Mouse (Mus musculus) midbrain, embryonic 14.5 days (tissue): ENCODE data around the gene Sgsm2. TPM values are rescaled to one million over a fixed set of nuclear protein-coding genes. Genes with fewer than 3 reads are reported as not detected.

Source experiments
- ATAC-seq: fragments of 200-750 bp; cut with Nextera tagmentation; 2 replicates; pipeline ENCODE4 v1.8.0; 2017; ENCODE audit warnings: moderate number of reproducible peaks, moderate library complexity; ENCODE audit not compliant: low FRiP score, low TSS enrichment
- DNase-seq: peaks from one replicate; pipeline ENCODE4 v3.0.0-alpha.2; 2015
- H3K27ac ChIP-seq: fragments of 300-500 bp; sonication (generic); replicated peaks from 2 replicates; pipeline ENCODE4 v1.5.1; 2014; ENCODE audit warnings: mild to moderate bottlenecking, low read depth, low read length, moderate library complexity
- H3K27me3 ChIP-seq: fragments of 300-500 bp; sonication (generic); 2 replicates; pipeline ENCODE4 v1.6.1; 2014; ENCODE audit warnings: low read length, control low read depth, mixed read lengths; ENCODE audit not compliant: control insufficient read depth, insufficient read depth
- H3K36me3 ChIP-seq: fragments of 300-500 bp; sonication (generic); 2 replicates; pipeline ENCODE4 v1.6.1; 2014; ENCODE audit warnings: low read length, control low read depth; ENCODE audit not compliant: control insufficient read depth, insufficient read depth
- H3K4me1 ChIP-seq: fragments of 300-500 bp; sonication (generic); 2 replicates; pipeline ENCODE4 v1.6.1; 2014; ENCODE audit warnings: mild to moderate bottlenecking, antibody characterized with exemption, low read length, control low read depth; ENCODE audit not compliant: control insufficient read depth, insufficient read depth
- H3K4me2 ChIP-seq: fragments of 300-500 bp; sonication (generic); 2 replicates; pipeline ENCODE4 v1.6.1; 2014; ENCODE audit warnings: mild to moderate bottlenecking, low read length, moderate library complexity
- H3K4me3 ChIP-seq: fragments of 300-500 bp; sonication (generic); replicated peaks from 2 replicates; pipeline ENCODE4 v1.5.1; 2014; ENCODE audit warnings: low read depth, low read length
- H3K9ac ChIP-seq: fragments of 300-500 bp; sonication (generic); replicated peaks from 2 replicates; pipeline ENCODE4 v1.6.1; 2014; ENCODE audit warnings: mild to moderate bottlenecking, low read length, moderate library complexity
- H3K9me3 ChIP-seq: fragments of 300-500 bp; sonication (generic); 2 replicates; pipeline ENCODE4 v1.6.1; 2016; ENCODE audit warnings: low read length, control low read depth, mixed read lengths; ENCODE audit not compliant: control insufficient read depth
- WGBS: fragments of 180-500 bp; shearing (Covaris S2); extraction: QIAGEN DNeasy Blood & Tissue Kit; methylation state at CpG from one replicate; pipeline ENCODE4 v1.1.7; 2014; 5-methylcytosine and 5-hydroxymethylcytosine counted together
- polyA plus RNA-seq: library from polyadenylated mRNA; unstranded; fragments of >200 nt; fragmentation: Nextera tagmentation; extraction: Ambion mirVana; gene quantifications from 2 replicates; pipeline ENCODE4 v1.2.1, GENCODE M21; 2014

The Sgsm2 gene
- polyA plus RNA-seq, 1 experiment from 2014 or later = 25.7 TPM

DNA sequence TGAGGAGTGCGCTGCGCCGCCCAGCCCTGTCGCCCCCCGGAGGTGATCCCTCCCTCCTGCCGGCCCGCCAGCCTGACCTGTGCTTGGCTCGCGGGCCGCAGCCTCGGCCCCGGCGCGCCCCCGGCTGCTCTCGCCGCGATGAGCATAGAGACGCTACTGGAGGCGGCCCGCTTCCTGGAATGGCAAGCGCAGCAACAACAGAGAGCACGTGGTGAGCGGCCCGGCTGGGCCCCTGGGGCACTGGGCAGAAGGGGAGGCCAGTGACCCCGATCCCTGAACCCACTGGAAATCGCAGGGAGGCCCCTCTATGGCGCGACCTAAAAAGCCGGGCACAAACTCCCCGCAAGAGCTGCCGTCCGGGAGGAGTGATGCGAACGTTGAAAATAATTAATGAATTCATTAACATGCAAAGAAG is 65.7 kb downstream of the Sgsm2 start:
- Histone ChIP-seq H3K27ac (peak overlapping the region; percentile 93), H3K27me3 (no peaks in the 10 kb centered on the region), H3K4me3 (peak overlapping the region; percentile 91), H3K9ac (peak overlapping the region; percentile 87), H3K4me2 (peak overlapping the region; percentile 87), H3K36me3 (no peaks in the 10 kb centered on the region), H3K9me3 (no peaks in the 10 kb centered on the region), H3K4me1 (peaks cover 12% of the 10 kb centered on the region)
- WGBS = 1% methylated on average over 35 of the region's 35 CpGs
- no peak for ATAC-seq
- DNase-seq = peak; percentile 74

GRCm38 (mm10) chr11:74830256-74831161 is 66.4 kb downstream of the Sgsm2 start, which contains the start of gene Mnt:
Gene Mnt, plus strand, starts transcription at chr11:74830920.
- Histone ChIP-seq H3K9ac (peak within 1 kb of the TSS; percentile 87), H3K9me3 (no peaks in the 10 kb centered on the region), H3K27me3 (no peaks in the 10 kb centered on the region), H3K4me1 (peaks cover 12% of the 10 kb centered on the region), H3K27ac (peak within 1 kb of the TSS; percentile 93), H3K4me3 (peak within 1 kb of the TSS; percentile 91), H3K4me2 (peak within 1 kb of the TSS; percentile 87), H3K36me3 (no peaks in the 10 kb centered on the region)
- ATAC-seq (peak; percentile 92), DNase-seq (peak; percentile 99)
- under 1% methylated on average over 70 of the region's 70 CpGs for WGBS

GRCm38 (mm10) chr11:74829812-74830211 is 67.0 kb downstream of the Sgsm2 start:
- DNase-seq = peak; percentile 89
- WGBS = under 1% methylated on average over 20 of the region's 20 CpGs
- peak; percentile 49 for ATAC-seq
- Histone ChIP-seq H3K9ac (peak overlapping the region; percentile 38), H3K36me3 (no peaks in the 10 kb centered on the region), H3K4me1 (peaks cover 12% of the 10 kb centered on the region), H3K27ac (peak overlapping the region; percentile 93), H3K4me2 (peak overlapping the region; percentile 87), H3K4me3 (peak overlapping the region; percentile 91), H3K9me3 (no peaks in the 10 kb centered on the region), H3K27me3 (no peaks in the 10 kb centered on the region)

GRCm38 (mm10) chr11:74828965-74829550 is 67.8 kb downstream of the Sgsm2 start:
- H3K27me3 ChIP-seq = no peaks in the 10 kb centered on the region
- no peak overlapping the region for H3K9ac ChIP-seq
- H3K27ac ChIP-seq = 0 out of 2 replicates have a peak overlapping the region, but pooled peaks have one; percentile 93

DNA sequence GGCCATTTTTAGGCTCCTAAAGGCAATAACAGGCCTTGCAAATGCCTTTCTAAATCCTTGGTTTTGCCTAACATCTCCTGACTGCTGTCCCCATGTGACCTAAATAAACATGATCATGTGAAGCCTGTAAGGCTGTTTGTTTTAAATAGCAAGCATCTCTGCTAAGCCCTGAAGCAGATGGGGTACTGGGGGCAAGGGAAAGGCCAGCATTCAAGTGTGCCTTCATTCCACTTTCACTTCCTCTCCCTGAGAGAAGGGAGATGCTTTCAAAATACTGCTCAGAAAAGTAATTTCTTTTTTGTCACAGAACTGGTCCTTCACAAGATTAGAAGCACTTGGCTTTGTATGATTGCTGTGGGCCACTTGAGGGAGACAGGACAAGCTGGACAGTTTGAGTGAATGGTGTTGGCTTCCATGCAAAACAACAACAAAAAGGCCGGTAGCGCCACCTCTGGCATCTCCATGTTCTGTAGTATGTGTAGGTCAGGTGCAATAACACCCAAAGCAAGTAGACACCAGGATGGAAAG is 68.4 kb downstream of the Sgsm2 start:
- no peaks in the 10 kb centered on the region for H3K9me3 ChIP-seq
- WGBS = 33% methylated on average over 2 of the region's 2 CpGs
- H3K4me2 ChIP-seq = no peak overlapping the region
- DNase-seq (no peak), ATAC-seq (no peak)
- H3K27me3 ChIP-seq = no peaks in the 10 kb centered on the region
- H3K4me1 ChIP-seq = peaks cover 11% of the 10 kb centered on the region
- no peak overlapping the region for H3K4me3 ChIP-seq
- no peaks in the 10 kb centered on the region for H3K36me3 ChIP-seq
- no peak overlapping the region for H3K27ac ChIP-seq
- no peak overlapping the region for H3K9ac ChIP-seq

More at GRCm38 (mm10) chr11:74828965-74829550, 67.8 kb downstream of the Sgsm2 start:
- H3K36me3 ChIP-seq = no peaks in the 10 kb centered on the region
- H3K4me3 ChIP-seq = peak overlapping the region; percentile 91
- no peak for ATAC-seq
- DNase-seq = no peak
- 9% methylated on average over 11 of the region's 11 CpGs for WGBS
- no peaks in the 10 kb centered on the region for H3K9me3 ChIP-seq
- peak overlapping the region; percentile 87 for H3K4me2 ChIP-seq
- peaks cover 12% of the 10 kb centered on the region for H3K4me1 ChIP-seq

DNA sequence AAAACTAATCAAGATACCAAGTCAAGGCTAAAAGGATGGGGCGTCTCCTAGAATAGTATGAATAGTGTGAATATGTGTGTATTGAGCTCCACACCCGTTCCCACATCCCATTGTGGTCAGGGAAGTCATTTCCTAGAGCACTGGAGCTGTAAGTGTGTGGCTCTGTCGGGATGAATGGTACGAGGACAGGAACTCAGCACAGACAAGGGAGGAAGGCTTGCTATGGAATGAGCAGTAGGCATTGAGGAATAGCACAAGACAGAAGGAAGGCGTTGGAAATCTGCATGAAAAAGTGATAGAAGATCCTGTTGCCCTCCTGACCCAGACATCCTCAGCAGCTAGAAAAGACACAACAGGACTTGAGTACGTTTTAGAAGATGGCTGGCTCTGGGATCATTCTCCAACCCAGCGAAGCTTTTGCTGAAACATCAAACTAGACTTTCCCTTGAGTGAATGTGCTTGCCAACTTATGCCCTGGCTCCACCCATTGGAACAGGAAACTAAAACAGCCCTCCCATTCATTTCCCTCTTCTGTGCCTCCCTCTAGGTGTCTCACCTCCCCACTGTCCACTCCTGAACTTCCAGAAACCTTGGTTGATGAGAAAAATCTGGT is 69.0 kb downstream of the Sgsm2 start:
- Histone ChIP-seq H3K4me2 (no peak overlapping the region), H3K9me3 (no peaks in the 10 kb centered on the region), H3K4me1 (peaks cover 5% of the 10 kb centered on the region), H3K36me3 (no peaks in the 10 kb centered on the region), H3K9ac (no peak overlapping the region), H3K27ac (no peak overlapping the region), H3K27me3 (no peaks in the 10 kb centered on the region), H3K4me3 (no peak overlapping the region)
- WGBS = 85% methylated on average over 7 of the region's 7 CpGs
- no peak for DNase-seq
- no peak for ATAC-seq

GRCm38 (mm10) chr11:74826702-74827101 is 70.2 kb downstream of the Sgsm2 start:
- no peak overlapping the region for H3K4me3 ChIP-seq
- ATAC-seq (no peak), DNase-seq (no peak)
- 92% methylated on average over 5 of the region's 5 CpGs for WGBS
- no peak overlapping the region for H3K27ac ChIP-seq
- no peaks in the 10 kb centered on the region for H3K27me3 ChIP-seq
- H3K4me2 ChIP-seq = no peak overlapping the region
- no peak overlapping the region for H3K9ac ChIP-seq
- H3K9me3 ChIP-seq = no peaks in the 10 kb centered on the region
- no peaks in the 10 kb centered on the region for H3K4me1 ChIP-seq
- no peaks in the 10 kb centered on the region for H3K36me3 ChIP-seq

DNA sequence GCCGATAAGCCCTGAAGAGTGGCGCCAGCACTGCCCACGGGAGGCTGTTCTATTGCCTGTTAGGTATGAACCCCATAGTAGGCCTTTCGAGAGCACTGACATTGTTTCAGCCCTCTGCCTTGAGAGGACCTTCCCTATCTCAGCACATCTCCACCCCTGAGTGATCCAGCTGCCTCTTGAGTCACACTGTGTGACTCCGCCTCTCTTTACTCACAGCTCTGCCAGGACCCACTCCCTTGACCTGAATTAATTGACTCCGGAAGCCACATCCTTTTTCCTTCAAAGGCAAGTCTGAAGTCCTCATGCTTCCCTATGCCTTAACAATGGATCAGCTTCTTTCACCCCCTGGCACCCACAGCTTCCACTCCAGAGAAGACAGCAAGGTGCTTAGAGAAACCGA is 70.7 kb downstream of the Sgsm2 start:
- Histone ChIP-seq H3K9me3 (no peaks in the 10 kb centered on the region), H3K27me3 (no peaks in the 10 kb centered on the region), H3K27ac (no peak overlapping the region), H3K4me2 (no peak overlapping the region), H3K9ac (no peak overlapping the region), H3K4me1 (no peaks in the 10 kb centered on the region), H3K36me3 (no peaks in the 10 kb centered on the region), H3K4me3 (no peak overlapping the region)
- DNase-seq (no peak), ATAC-seq (no peak)
- 74% methylated on average over 7 of the region's 7 CpGs for WGBS
